Mouse (Mus musculus) C2C12 (cell line): ENCODE data around the gene Ercc6l. TPM values are rescaled to one million over a fixed set of nuclear protein-coding genes. Genes with fewer than 3 reads are reported as not detected.
A peak's percentile ranks its signal among the peaks of the same experiment; 100 is the strongest.

Source experiments
- H3K27me3 ChIP-seq: one replicate; pipeline ENCODE4 v1.6.1; 2011; ENCODE audit not compliant: control insufficient read depth, insufficient read depth, insufficient read length
- H3K36me3 ChIP-seq: one replicate; pipeline ENCODE4 v1.6.1; 2011; ENCODE audit not compliant: control insufficient read depth, insufficient read depth
- H3K4me3 ChIP-seq: one replicate; pipeline ENCODE4 v1.5.1; 2011; ENCODE audit warnings: mild to moderate bottlenecking, control low read depth; ENCODE audit not compliant: poor library complexity, insufficient read depth, severe bottlenecking
- H3K79me2 ChIP-seq: one replicate; pipeline ENCODE4 v1.6.1; 2011; ENCODE audit not compliant: control insufficient read depth, insufficient read depth
- H3K79me3 ChIP-seq: one replicate; pipeline ENCODE4 v1.6.1; 2011; ENCODE audit warnings: low read depth, control low read depth
- H3ac ChIP-seq: one replicate; pipeline ENCODE3; 2011; ENCODE audit warnings: low read depth; ENCODE audit not compliant: control insufficient read depth, insufficient read length
- CEBPB ChIP-seq: IDR thresholded peaks from one replicate; pipeline ENCODE4 v1.6.1; 2011; ENCODE audit warnings: low read depth, mild to moderate bottlenecking, control low read depth, moderate library complexity
- CTCF ChIP-seq: IDR thresholded peaks from one replicate; pipeline ENCODE4 v1.5.1; 2011; ENCODE audit not compliant: control insufficient read depth, insufficient read depth, insufficient read length
- FOSL1 ChIP-seq: IDR thresholded peaks from one replicate; pipeline ENCODE4 v1.8.0; 2011; ENCODE audit warnings: mild to moderate bottlenecking, low read length; ENCODE audit not compliant: poor library complexity, insufficient read depth, severe bottlenecking
- MAX ChIP-seq: IDR thresholded peaks from one replicate; pipeline ENCODE4 v1.6.1; 2011; ENCODE audit warnings: mild to moderate bottlenecking, control low read depth
- MYOD1 ChIP-seq: IDR thresholded peaks from one replicate; pipeline ENCODE4 v1.6.1; 2011; ENCODE audit warnings: low read depth; ENCODE audit not compliant: control insufficient read depth, insufficient read length
- MYOG ChIP-seq: IDR thresholded peaks from one replicate; pipeline ENCODE4 v1.6.1; 2011; ENCODE audit not compliant: control insufficient read depth, insufficient read length; ENCODE audit errors: extremely low read depth
- USF1 ChIP-seq: IDR thresholded peaks from one replicate; pipeline ENCODE4 v1.6.1; 2011; ENCODE audit warnings: low read depth, mild to moderate bottlenecking, control low read depth, moderate library complexity
- polyA plus RNA-seq: library from polyadenylated mRNA; unstranded; fragments of >200 nt; fragmentation: generic; extraction: Trizol; gene quantifications from one replicate; pipeline ENCODE4 v1.2.1, GENCODE M21; 2012; ENCODE audit warnings: missing spikeins

Ercc6l gene
- polyA plus RNA-seq, 1 experiment, result 6.2 TPM

DNA sequence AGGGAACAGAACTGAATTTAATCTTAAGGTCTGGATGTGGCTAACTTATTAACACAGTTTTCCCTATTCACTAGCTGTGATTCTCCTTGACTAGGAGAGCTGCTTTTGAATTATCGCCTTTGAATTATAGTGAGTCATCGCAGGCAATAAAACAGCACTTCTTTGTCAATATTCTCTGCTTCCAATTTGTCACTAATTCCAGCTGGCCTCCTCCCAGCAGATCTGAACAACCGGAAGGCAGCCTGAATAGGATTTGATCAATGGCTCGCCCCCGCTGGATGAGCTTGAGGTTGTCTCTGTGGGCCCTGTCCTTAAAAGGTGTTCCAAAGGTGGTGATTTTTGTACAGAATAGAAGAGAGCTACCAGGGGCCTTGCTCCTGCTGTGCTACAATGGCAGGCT lies 9.6 kb upstream of the Ercc6l start:
- Histone ChIP-seq H3K79me3 (no peaks in the 10 kb centered on the region), H3K27me3 (no peaks in the 10 kb centered on the region), H3K4me3 (no peak overlapping the region), H3ac (no peak overlapping the region), H3K79me2 (no peaks in the 10 kb centered on the region), H3K36me3 (no peaks in the 10 kb centered on the region)
- no peak for TF ChIP-seq CEBPB
- TF ChIP-seq CTCF, result no peak
- TF ChIP-seq MYOG, result no peak
- no peak for TF ChIP-seq MYOD1
- TF ChIP-seq USF1, result no peak
- no peak for TF ChIP-seq FOSL1
- TF ChIP-seq MAX, result no peak

GRCm38 (mm10) chrX:102163529-102163928 lies 6.6 kb upstream of the Ercc6l start:
- H3K4me3 ChIP-seq, result no peak overlapping the region
- TF ChIP-seq CTCF (no peak), FOSL1 (no peak), MAX (no peak), MYOG (no peak), MYOD1 (no peak), USF1 (no peak), CEBPB (no peak)
- no peak overlapping the region for H3ac ChIP-seq
- H3K27me3 ChIP-seq, result no peaks in the 10 kb centered on the region
- no peaks in the 10 kb centered on the region for H3K79me2 ChIP-seq
- no peaks in the 10 kb centered on the region for H3K79me3 ChIP-seq
- H3K36me3 ChIP-seq, result no peaks in the 10 kb centered on the region

- Histone ChIP-seq H3K79me3 (no peaks in the 10 kb centered on the region), H3ac (no peak overlapping the region), H3K27me3 (no peaks in the 10 kb centered on the region), H3K4me3 (no peak overlapping the region), H3K36me3 (no peaks in the 10 kb centered on the region), H3K79me2 (no peaks in the 10 kb centered on the region)
- TF ChIP-seq MYOD1 (no peak), CTCF (no peak), USF1 (no peak), MYOG (no peak), CEBPB (no peak), FOSL1 (no peak), MAX (no peak)
Measured at GRCm38 (mm10) chrX:102163096-102163495, 6.2 kb upstream of the Ercc6l start.

DNA sequence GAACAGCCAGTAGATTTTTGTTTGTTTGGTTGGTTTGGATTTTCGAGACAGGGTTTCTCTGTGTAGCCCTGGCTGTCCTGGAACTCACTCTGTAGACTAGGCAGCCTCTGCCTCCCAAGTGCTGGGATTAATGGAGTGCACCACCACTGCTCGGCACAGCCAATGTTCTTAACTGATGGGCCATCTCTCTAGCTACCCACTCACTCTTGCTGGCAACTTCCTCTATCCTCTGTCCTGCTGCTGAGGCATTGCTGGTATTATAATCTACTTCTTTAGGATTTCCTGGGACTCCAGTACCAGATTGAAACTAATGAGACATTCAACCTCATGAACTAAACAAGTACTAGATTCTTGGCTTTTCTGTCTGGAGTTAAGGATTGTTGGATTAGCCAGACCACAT lies 3.6 kb upstream of the Ercc6l start:
- H3K27me3 ChIP-seq, result no peaks in the 10 kb centered on the region
- H3K79me3 ChIP-seq, result peaks cover 7% of the 10 kb centered on the region
- H3K79me2 ChIP-seq, result peaks cover 10% of the 10 kb centered on the region
- no peaks in the 10 kb centered on the region for H3K36me3 ChIP-seq
- H3ac ChIP-seq, result no peak overlapping the region
- H3K4me3 ChIP-seq, result no peak overlapping the region
- TF ChIP-seq MYOG, result no peak
- no peak for TF ChIP-seq USF1
- no peak for TF ChIP-seq MAX
- TF ChIP-seq CTCF, result no peak
- TF ChIP-seq FOSL1, result no peak
- no peak for TF ChIP-seq MYOD1
- TF ChIP-seq CEBPB, result no peak

GRCm38 (mm10) chrX:102159778-102160177 lies 2.9 kb upstream of the Ercc6l start:
- Histone ChIP-seq H3K4me3 (no peak overlapping the region), H3K79me2 (peaks cover 17% of the 10 kb centered on the region), H3K27me3 (no peaks in the 10 kb centered on the region), H3K79me3 (peaks cover 15% of the 10 kb centered on the region), H3ac (no peak overlapping the region), H3K36me3 (no peaks in the 10 kb centered on the region)
- TF ChIP-seq CTCF (no peak), CEBPB (no peak), MAX (no peak), USF1 (no peak), FOSL1 (no peak), MYOD1 (no peak), MYOG (no peak)

- TF ChIP-seq USF1 (no peak), MAX (no peak), MYOG (no peak), CTCF (no peak), MYOD1 (no peak), CEBPB (no peak), FOSL1 (no peak)
- Histone ChIP-seq H3K79me2 (peaks cover 41% of the 10 kb centered on the region), H3K79me3 (peaks cover 37% of the 10 kb centered on the region), H3K36me3 (no peaks in the 10 kb centered on the region), H3K4me3 (no peak overlapping the region), H3ac (peak overlapping the region; percentile 2), H3K27me3 (no peaks in the 10 kb centered on the region)
Measured at GRCm38 (mm10) chrX:102157423-102157791, 516 bp upstream of the Ercc6l start.
